Mouse (Mus musculus): ENCODE data around the gene Entpd8.

- no peak for TF ChIP-seq POLR2A (IDR thresholded peaks at IDR 0.05; ENCODE audit: insufficient read depth, low read depth, low read length)
- TF ChIP-seq CTCF (IDR thresholded peaks at IDR 0.05): no peak
Observed at GRCm38 (mm10) chr2:25040089-25040488, 40.0 kb upstream of the Entpd8 start.

Measured in heart, adult 2 months (tissue).